Mouse (Mus musculus) cerebellum, adult 2 months (tissue): Measurements from ENCODE around the gene Prrx1. TPM values are rescaled to one million over a fixed set of nuclear protein-coding genes. Genes with fewer than 3 reads are reported as not detected.

Experiments used
- DNase-seq, 2 experiments: peaks; one replicate each; pipeline ENCODE4 v3.0.0; 2021
- H3K27ac ChIP-seq: fragments of 200-500 bp; 2 replicates; pipeline ENCODE4 v1.5.1; 2012; ENCODE audit warnings: low read length, control low read depth, inconsistent platforms; ENCODE audit not compliant: insufficient read depth
- H3K27me3 ChIP-seq: fragments of 200-500 bp; 2 replicates; pipeline ENCODE4 v1.6.1; 2012; ENCODE audit warnings: inconsistent platforms, mild to moderate bottlenecking, low read length, moderate library complexity; ENCODE audit not compliant: control insufficient read depth, insufficient read depth
- H3K4me1 ChIP-seq: fragments of 200-500 bp; 2 replicates; pipeline ENCODE4 v1.6.1; 2011; ENCODE audit warnings: low read length; ENCODE audit not compliant: control insufficient read depth, insufficient read depth
- H3K4me3 ChIP-seq: fragments of 200-500 bp; replicated peaks from 2 replicates; pipeline ENCODE3; 2011; ENCODE audit warnings: mild to moderate bottlenecking, low read depth, low read length, control low read depth; ENCODE audit not compliant: insufficient read depth
- CTCF ChIP-seq: fragments of 200-500 bp; IDR thresholded peaks from 2 replicates; pipeline ENCODE4 v1.5.1; 2011; ENCODE audit warnings: low read depth, mild to moderate bottlenecking, control low read depth, low read length, moderate library complexity, borderline replicate concordance; ENCODE audit not compliant: insufficient read depth
- POLR2A ChIP-seq: fragments of 200-500 bp; IDR thresholded peaks from 2 replicates; pipeline ENCODE4 v1.6.1; 2011; ENCODE audit warnings: low read length, control low read depth, borderline replicate concordance; ENCODE audit not compliant: insufficient read depth
- WGBS: fragments of 180-500 bp; shearing (Covaris S2); methylation state at CpG from one replicate; pipeline ENCODE4 v1.1.7; 2018; 5-methylcytosine and 5-hydroxymethylcytosine counted together
- polyA plus RNA-seq: library from polyadenylated mRNA; depleted of rRNA; stranded (reverse); fragments of >200 nt; gene quantifications from 2 replicates; pipeline ENCODE4 v1.2.3, GENCODE M21; 2012

The Prrx1 gene
- polyA plus RNA-seq, 1 experiment, result 4.6 TPM

GRCm38 (mm10) chr1:163355626-163356156 lies 42.2 kb upstream of the Prrx1 start:
- H3K4me3 ChIP-seq, result no peak overlapping the region
- DNase-seq, result no peak
- TF ChIP-seq CTCF (no peak), POLR2A (no peak)
- H3K27me3 ChIP-seq, result no peaks in the 10 kb centered on the region
- WGBS, result 50% methylated on average over 3 of the region's 3 CpGs
- no peaks in the 10 kb centered on the region for H3K4me1 ChIP-seq
- H3K27ac ChIP-seq, result no peak overlapping the region

GRCm38 (mm10) chr1:163350988-163351387 lies 37.5 kb upstream of the Prrx1 start:
- H3K4me1 ChIP-seq, result no peaks in the 10 kb centered on the region
- DNase-seq, result no peak
- H3K4me3 ChIP-seq, result no peak overlapping the region
- H3K27ac ChIP-seq, result no peak overlapping the region
- no peaks in the 10 kb centered on the region for H3K27me3 ChIP-seq
- TF ChIP-seq CTCF (no peak), POLR2A (no peak)
- 77% methylated on average over 3 of the region's 3 CpGs for WGBS

- H3K27me3 ChIP-seq, result no peaks in the 10 kb centered on the region
- no peak overlapping the region for H3K27ac ChIP-seq
- TF ChIP-seq POLR2A (no peak), CTCF (no peak)
- DNase-seq, result no peak
- H3K4me1 ChIP-seq, result no peaks in the 10 kb centered on the region
- no peak overlapping the region for H3K4me3 ChIP-seq
- 81% methylated on average over 5 of the region's 5 CpGs for WGBS
These were observed 32.0 kb upstream of the Prrx1 start for GRCm38 (mm10) chr1:163345541-163345940.

- no peak for DNase-seq
- Histone ChIP-seq H3K4me1 (no peaks in the 10 kb centered on the region), H3K4me3 (no peak overlapping the region), H3K27ac (no peak overlapping the region), H3K27me3 (no peaks in the 10 kb centered on the region)
- TF ChIP-seq POLR2A (no peak), CTCF (no peak)
- 33% methylated on average over 1 of the region's 1 CpGs for WGBS
These were observed 31.4 kb upstream of the Prrx1 start for GRCm38 (mm10) chr1:163344931-163345330.

GRCm38 (mm10) chr1:163339219-163339561 lies 25.7 kb upstream of the Prrx1 start:
- no peak overlapping the region for H3K4me3 ChIP-seq
- H3K27ac ChIP-seq, result no peak overlapping the region
- no peaks in the 10 kb centered on the region for H3K4me1 ChIP-seq
- 36% methylated on average over 3 of the region's 3 CpGs for WGBS
- TF ChIP-seq POLR2A (no peak), CTCF (no peak)
- H3K27me3 ChIP-seq, result no peaks in the 10 kb centered on the region
- DNase-seq, result no peak

- TF ChIP-seq POLR2A (no peak), CTCF (no peak)
- no peak for DNase-seq
- H3K4me3 ChIP-seq, result no peak overlapping the region
- no peaks in the 10 kb centered on the region for H3K4me1 ChIP-seq
- 4% methylated on average over 7 of the region's 7 CpGs for WGBS
- H3K27me3 ChIP-seq, result no peaks in the 10 kb centered on the region
- H3K27ac ChIP-seq, result no peak overlapping the region
These were observed 25.2 kb upstream of the Prrx1 start for GRCm38 (mm10) chr1:163338525-163339218.

- no peak overlapping the region for H3K4me3 ChIP-seq
- no peaks in the 10 kb centered on the region for H3K4me1 ChIP-seq
- TF ChIP-seq POLR2A (no peak), CTCF (no peak)
- H3K27me3 ChIP-seq, result no peaks in the 10 kb centered on the region
- WGBS, result 37% methylated on average over 2 of the region's 2 CpGs
- no peak for DNase-seq
- no peak overlapping the region for H3K27ac ChIP-seq
These were observed 24.3 kb upstream of the Prrx1 start for GRCm38 (mm10) chr1:163337821-163338220.

- Histone ChIP-seq H3K27me3 (no peaks in the 10 kb centered on the region), H3K27ac (no peak overlapping the region), H3K4me3 (no peak overlapping the region), H3K4me1 (no peaks in the 10 kb centered on the region)
- TF ChIP-seq CTCF (no peak), POLR2A (no peak)
- 69% methylated on average over 2 of the region's 2 CpGs for WGBS
- no peak for DNase-seq
These were observed 13.8 kb upstream of the Prrx1 start for GRCm38 (mm10) chr1:163327279-163327678.
